8 mouse cellular contexts compared by ENCODE assay signal in the genomic region with DNA sequence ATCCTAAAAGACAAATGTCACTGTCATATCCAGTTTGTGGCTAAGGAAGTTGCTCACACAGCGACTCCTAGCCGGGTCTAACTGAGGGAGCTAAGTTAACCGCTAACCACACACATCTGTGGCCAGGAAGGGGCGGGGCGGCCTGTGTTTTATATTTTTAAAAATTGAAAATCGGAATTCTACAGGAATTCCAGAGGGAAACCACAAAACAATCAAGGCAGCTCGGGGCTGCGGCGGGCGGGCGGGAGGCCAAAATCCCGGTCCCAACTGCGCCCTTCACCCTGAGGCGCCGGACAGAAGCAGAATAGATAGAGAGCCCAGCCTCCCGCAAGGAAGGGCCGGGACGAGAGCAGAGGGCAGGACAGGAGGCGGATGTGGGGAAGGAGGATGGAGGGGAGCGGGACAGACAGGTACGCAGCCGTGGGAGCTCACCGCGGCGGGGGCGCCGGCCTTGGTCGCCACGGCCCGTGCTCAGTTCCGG. TPM values are rescaled to one million over a fixed set of nuclear protein-coding genes. Genes with fewer than 3 reads are reported as not detected.
DNase-seq lines count a peak whose midpoint lies in the region; ATAC-seq and TF ChIP-seq lines count a peak whose summit lies in the region.

No protein-coding gene starts in this region.

- H3K27ac ChIP-seq in neural tube, embryonic 11.5 days (ENCODE audit: low read depth, low read length): peak overlapping the region; percentile 4; the same call in 1 of the 2 replicates
- H3K27ac ChIP-seq in bone marrow, adult 2 months (ENCODE audit: control insufficient read depth, insufficient read depth, low read depth, low read length, poor library complexity): peak overlapping the region; percentile 82
- H3K27ac ChIP-seq in limb, embryonic 12.5 days: peak overlapping the region; percentile 87
- H3K27ac ChIP-seq in midbrain, embryonic 16.5 days (ENCODE audit: low read length): no peak overlapping the region

- no peaks in the 10 kb centered on the region for H3K27me3 ChIP-seq in neural tube, embryonic 11.5 days (ENCODE audit: control insufficient read depth, insufficient read depth, low read length)
- H3K27me3 ChIP-seq in limb, embryonic 12.5 days: no peaks in the 10 kb centered on the region
- H3K27me3 ChIP-seq in midbrain, embryonic 16.5 days (ENCODE audit: control insufficient read depth, insufficient read depth, low read depth, low read length): no peaks in the 10 kb centered on the region

- DNase-seq in neural tube, embryonic 11.5 days (ENCODE audit: low spot score): no peak
- no peak for DNase-seq in neural tube, embryonic 10.5 days (ENCODE audit: extremely low spot score, low spot score)
- DNase-seq in frontal cortex, postnatal 25 days (ENCODE audit: low spot score in 2 of 2): no peak
- no peak for DNase-seq in frontal cortex, adult 2 months (ENCODE audit: extremely low spot score in 1 of 2, low spot score in 1 of 2)

- peaks cover 5% of the 10 kb centered on the region for H3K4me1 ChIP-seq in neural tube, embryonic 11.5 days (ENCODE audit: control insufficient read depth, insufficient read depth, low read length)
- H3K4me1 ChIP-seq in bone marrow, adult 2 months (ENCODE audit: control insufficient read depth, insufficient read depth, low read length): peaks cover 2% of the 10 kb centered on the region
- peaks cover 27% of the 10 kb centered on the region for H3K4me1 ChIP-seq in limb, embryonic 12.5 days (replicated peaks)
- peaks cover 11% of the 10 kb centered on the region for H3K4me1 ChIP-seq in midbrain, embryonic 16.5 days (ENCODE audit: control insufficient read depth, insufficient read depth, low read length)

- WGBS in neural tube, embryonic 11.5 days: under 1% methylated on average over 31 of the region's 31 CpGs
- WGBS in bone marrow, adult 2 months: under 1% methylated on average over 31 of the region's 31 CpGs
- under 1% methylated on average over 31 of the region's 31 CpGs for WGBS in limb, embryonic 12.5 days
- WGBS in midbrain, embryonic 16.5 days: under 1% methylated on average over 30 of the region's 31 CpGs

- H3K9me3 ChIP-seq in neural tube, embryonic 11.5 days (ENCODE audit: control insufficient read depth, low read length): no peaks in the 10 kb centered on the region
- H3K9me3 ChIP-seq in limb, embryonic 12.5 days: no peaks in the 10 kb centered on the region
- H3K9me3 ChIP-seq in midbrain, embryonic 16.5 days (replicated peaks; ENCODE audit: control insufficient read depth, low read length, poor library complexity, severe bottlenecking): no peaks in the 10 kb centered on the region

- ATAC-seq in neural tube, embryonic 11.5 days (ENCODE audit: insufficient read depth, low FRiP score, low TSS enrichment): peak; percentile 39; the same call in 1 of the 2 replicates
- ATAC-seq in granulocyte monocyte progenitor cell, adult 5-6 weeks (replicated peaks; ENCODE audit: poor library complexity, severe bottlenecking): peak; percentile 63
- ATAC-seq in limb, embryonic 12.5 days (ENCODE audit: insufficient number of reproducible peaks, insufficient read depth, low FRiP score, low TSS enrichment, low read depth): peak; percentile 56
- ATAC-seq in midbrain, embryonic 16.5 days: peak; percentile 12

- no peaks in the 10 kb centered on the region for H3K36me3 ChIP-seq in neural tube, embryonic 11.5 days (ENCODE audit: control insufficient read depth, insufficient read depth, low read length)
- H3K36me3 ChIP-seq in limb, embryonic 12.5 days: peaks cover 23% of the 10 kb centered on the region
- H3K36me3 ChIP-seq in midbrain, embryonic 16.5 days (ENCODE audit: control insufficient read depth, insufficient read depth, low read length): no peaks in the 10 kb centered on the region

- peak overlapping the region; percentile 86 for H3K4me3 ChIP-seq in neural tube, embryonic 11.5 days (ENCODE audit: low read depth, low read length)
- H3K4me3 ChIP-seq in bone marrow, adult 2 months (replicated peaks; ENCODE audit: control insufficient read depth, low read depth, low read length): peak overlapping the region; percentile 98
- peak overlapping the region; percentile 88 for H3K4me3 ChIP-seq in limb, embryonic 12.5 days (replicated peaks)
- peak overlapping the region; percentile 83 for H3K4me3 ChIP-seq in midbrain, embryonic 16.5 days (ENCODE audit: low read depth, low read length)

- H3K9ac ChIP-seq in neural tube, embryonic 11.5 days (ENCODE audit: low read length): peak overlapping the region; percentile 82
- peak overlapping the region; percentile 86 for H3K9ac ChIP-seq in limb, embryonic 12.5 days (replicated peaks)
- H3K9ac ChIP-seq in midbrain, embryonic 16.5 days (ENCODE audit: low read depth, low read length): peak overlapping the region; percentile 60

- TF ChIP-seq CTCF in bone marrow, adult 2 months (IDR thresholded peaks at IDR 0.05; ENCODE audit: control insufficient read depth, insufficient read depth, low read length): no peak

- TF ChIP-seq POLR2A in bone marrow, adult 2 months (IDR thresholded peaks at IDR 0.05; ENCODE audit: borderline replicate concordance, control insufficient read depth, low read depth, low read length): no peak

- peak overlapping the region; percentile 68 for H3K4me2 ChIP-seq in neural tube, embryonic 11.5 days (ENCODE audit: low read depth)
- H3K4me2 ChIP-seq in limb, embryonic 12.5 days: peak overlapping the region; percentile 67
- peak overlapping the region; percentile 97 for H3K4me2 ChIP-seq in midbrain, embryonic 16.5 days (ENCODE audit: low read length)

RNA-seq across cellular contexts. Expression of a gene that starts 0.4 kb away (rescaled TPM):
- polyA plus RNA-seq in neural tube, embryonic 11.5 days (2014; fragmentation: Nextera tagmentation; extraction: Ambion mirVana): 79.1 and 87.4 TPM in 2 replicates
- 23.6 and 28.8 TPM in 2 replicates for polyA plus RNA-seq in bone marrow, adult 2 months (2011; ENCODE audit: insufficient read depth, insufficient read length, low replicate concordance, missing spikeins)
- 27.7 and 82.9 TPM in 2 replicates for total RNA-seq in granulocyte monocyte progenitor cell, adult 5-6 weeks (2014; fragmentation: Nextera tagmentation)
- total RNA-seq in granulocyte monocyte progenitor cell, adult 5-6 weeks (2017): 61.2 and 75.8 TPM in 2 replicates
- 63.4 and 64.8 TPM in 2 replicates for polyA plus RNA-seq in limb, embryonic 12.5 days (2016; fragmentation: Nextera tagmentation; extraction: Ambion mirVana)
- polyA plus RNA-seq in midbrain, embryonic 16.5 days (2015; fragmentation: Nextera tagmentation; extraction: Ambion mirVana): 5.8 and 9.4 TPM in 2 replicates
- 0.69 and 0.80 TPM in 2 replicates for polyA plus RNA-seq in frontal cortex, adult 2 months (2012; rRNA removed)

RNA-seq across cellular contexts. Expression of a gene that starts 29.5 kb away (rescaled TPM):
- polyA plus RNA-seq in neural tube, embryonic 11.5 days (2014; fragmentation: Nextera tagmentation; extraction: Ambion mirVana): 3.3 and 4.0 TPM in 2 replicates
- polyA plus RNA-seq in bone marrow, adult 2 months (2011; ENCODE audit: insufficient read depth, insufficient read length, low replicate concordance, missing spikeins): 2.1 and 7.1 TPM in 2 replicates
- 9.9 and 14.0 TPM in 2 replicates for total RNA-seq in granulocyte monocyte progenitor cell, adult 5-6 weeks (2014; fragmentation: Nextera tagmentation)
- 16.8 and 17.7 TPM in 2 replicates for total RNA-seq in granulocyte monocyte progenitor cell, adult 5-6 weeks (2017)
- 3.0 and 4.0 TPM in 2 replicates for polyA plus RNA-seq in limb, embryonic 12.5 days (2016; fragmentation: Nextera tagmentation; extraction: Ambion mirVana)
- 16.1 and 18.2 TPM in 2 replicates for polyA plus RNA-seq in midbrain, embryonic 16.5 days (2015; fragmentation: Nextera tagmentation; extraction: Ambion mirVana)
- polyA plus RNA-seq in frontal cortex, adult 2 months (2012; rRNA removed): 46.9 and 49.9 TPM in 2 replicates

Comparison
In these comparisons a context has a peak if more than half of its experiments do, and no peak if none do; other contexts are left out.
1. ATAC-seq: peak in every context shown above with its lines; median percentile 63 in granulocyte monocyte progenitor cell, adult 5-6 weeks; 56 in limb, embryonic 12.5 days; 39 in neural tube, embryonic 11.5 days; 12 in midbrain, embryonic 16.5 days.